Mouse (Mus musculus): ENCODE measurements around the gene Spryd3.

DNA sequence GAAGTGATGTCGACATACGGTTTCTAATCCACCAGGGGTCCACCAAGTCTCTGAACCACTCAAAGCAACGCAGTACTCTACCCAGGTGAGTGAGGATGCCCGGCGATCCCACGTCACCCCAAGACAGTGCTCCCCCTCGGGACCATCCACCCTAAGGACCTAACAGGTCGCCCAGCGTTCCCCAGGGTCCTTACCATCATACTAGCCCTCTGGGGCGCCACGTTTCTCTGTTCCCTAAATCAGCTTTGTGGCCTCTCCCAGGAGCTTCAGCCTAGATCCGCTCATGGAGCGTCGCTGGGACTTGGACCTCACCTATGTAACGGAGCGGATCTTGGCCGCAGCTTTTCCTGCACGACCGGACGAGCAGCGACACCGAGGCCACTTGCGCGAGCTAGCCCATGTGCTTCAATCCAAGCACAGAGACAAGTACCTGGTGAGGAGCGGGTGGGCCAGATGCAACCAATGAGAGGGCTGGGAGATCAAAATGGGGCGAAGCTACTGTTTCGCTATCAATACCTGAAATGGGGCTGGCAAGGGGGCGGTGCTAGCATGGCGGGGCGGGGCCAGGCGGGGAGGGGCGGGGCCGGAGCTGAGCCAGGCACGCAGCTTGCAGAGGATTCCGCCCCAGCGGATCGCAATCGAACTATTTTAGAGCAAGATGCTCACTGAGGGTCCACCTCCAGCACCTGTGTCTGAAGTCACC lies 29.1 kb downstream of the Spryd3 start:
- TF ChIP-seq CTCF (IDR thresholded peaks at IDR 0.05; ENCODE audit: control insufficient read depth, insufficient read depth, insufficient replicate concordance, low read depth, low read length) (no peak), POLR2A (IDR thresholded peaks at IDR 0.05; ENCODE audit: control insufficient read depth, low read depth, low read length) (no peak)
